Mouse (Mus musculus): ENCODE data around the gene Fbxl12. TPM values are rescaled to one million over a fixed set of nuclear protein-coding genes. Genes with fewer than 3 reads are reported as not detected.

Gene Fbxl12
- total and polyA plus RNA-seq, 3 experiments = 4.0 to 13.7 (median 5.0) TPM

- Histone ChIP-seq H3K9ac (ENCODE audit: insufficient read depth, low read depth) (no peak overlapping the region), H3K79me2 (replicated peaks; ENCODE audit: control insufficient read depth, extremely low read depth, insufficient read depth, poor library complexity, severe bottlenecking) (no peaks in the 10 kb centered on the region), H3K27ac (ENCODE audit: insufficient read depth, low read depth) (no peak overlapping the region), H3K4me2 (ENCODE audit: insufficient read depth, low read depth, poor library complexity, severe bottlenecking) (0 out of 2 replicates have a peak overlapping the region, but pooled peaks have one; percentile 37), H3K9me3 (replicated peaks; ENCODE audit: low read length) (no peaks in the 10 kb centered on the region), H3K27me3 (replicated peaks) (peaks cover 4% of the 10 kb centered on the region), H3K4me1 (ENCODE audit: control insufficient read depth in 1 of 2, insufficient read depth in 2 of 2) (peaks cover 0 to 9% of the 10 kb centered on the region in 2 experiments; a peak in 3 of 4 replicates), H3K4me3 (replicated peaks in 1 of 3; ENCODE audit: low read depth in 2 of 3, low read length in 2 of 3, poor library complexity in 1 of 3) (no peak overlapping the region), H3K36me3 (replicated peaks in 1 of 2; ENCODE audit: control insufficient read depth in 1 of 2, insufficient read depth in 1 of 2, low read length in 1 of 2) (no peaks in the 10 kb centered on the region)
- dilution Hi-C loops (cut with MboI; ENCODE audit: extremely low pct_ligation_motif_present, extremely low pct_unique_long_range_greater_than_20kb, low sequenced_read_pairs) (no loop called here), in situ Hi-C loops (cut with MboI; ENCODE audit: low pct_ligation_motif_present, low pct_unique_long_range_greater_than_20kb, low sequenced_read_pairs) (no loop called here)
- TF ChIP-seq ZNF384 (IDR thresholded peaks at IDR 0.05; ENCODE audit: low read depth, low read length) = no peak
- TF ChIP-seq SIN3A (IDR thresholded peaks at IDR 0.05; ENCODE audit: low read length) = no peak
- TF ChIP-seq MAFK (IDR thresholded peaks at IDR 0.05; ENCODE audit: insufficient replicate concordance, low read length) = no peak
- TF ChIP-seq RCOR1 (conservative IDR thresholded peaks at IDR 0.05; ENCODE audit: low read depth, low read length) = no peak
- no peak for TF ChIP-seq JUND (conservative IDR thresholded peaks at IDR 0.05; ENCODE audit: low read depth, low read length)
- no peak for TF ChIP-seq IRF4 (IDR thresholded peaks at IDR 0.05; ENCODE audit: low read depth, low read length)
- no peak for TF ChIP-seq EP300 (IDR thresholded peaks at IDR 0.05; ENCODE audit: low read length)
- TF ChIP-seq MAZ (IDR thresholded peaks at IDR 0.05; ENCODE audit: low read depth, low read length) = no peak
- TF ChIP-seq UBTF (IDR thresholded peaks at IDR 0.05; ENCODE audit: low read depth, low read length) = no peak
- TF ChIP-seq ELF1 (IDR thresholded peaks at IDR 0.05; ENCODE audit: low read depth, low read length) = no peak
- no peak for TF ChIP-seq USF1 (IDR thresholded peaks at IDR 0.05; ENCODE audit: low read depth, low read length)
- TF ChIP-seq POLR2AphosphoS2 (IDR thresholded peaks at IDR 0.05; ENCODE audit: low read depth, low read length) = no peak
- no peak for TF ChIP-seq POLR2A (IDR thresholded peaks at IDR 0.05; ENCODE audit: low read depth, low read length)
- TF ChIP-seq TBP (conservative IDR thresholded peaks at IDR 0.05; ENCODE audit: low read depth, low read length) = no peak
- TF ChIP-seq GABPA (IDR thresholded peaks at IDR 0.05; ENCODE audit: insufficient replicate concordance, low read depth, low read length) = no peak
- TF ChIP-seq CHD1 (IDR thresholded peaks at IDR 0.05; ENCODE audit: low read depth, low read length) = no peak
- no peak for DNase-seq (ENCODE audit: extremely low read depth)
Measured at GRCm38 (mm10) chr9:20685081-20685861, 40.7 kb upstream of the Fbxl12 start.

DNA sequence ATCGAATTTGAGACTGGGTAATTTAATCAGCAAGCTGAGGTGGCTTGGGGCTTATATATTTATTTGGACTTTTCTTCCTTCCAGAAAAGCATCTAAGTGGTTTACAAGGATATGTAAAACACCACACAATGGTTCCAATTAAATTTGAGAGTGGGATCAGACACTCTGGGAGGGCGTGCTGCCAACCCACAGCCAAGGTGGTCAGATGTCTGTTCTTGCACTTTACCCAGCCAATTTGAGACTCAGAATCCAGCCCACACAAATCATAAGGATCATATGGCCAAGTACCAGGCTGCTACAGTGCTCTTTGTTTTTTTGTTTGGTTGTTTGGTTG lies 37.8 kb upstream of the Fbxl12 start:
- TF ChIP-seq MAX (IDR thresholded peaks at IDR 0.05; ENCODE audit: low read length) = no peak
- no peak for TF ChIP-seq EP300 (IDR thresholded peaks at IDR 0.05; ENCODE audit: low read length)
- TF ChIP-seq MEF2A (IDR thresholded peaks at IDR 0.05; ENCODE audit: borderline replicate concordance, low read depth, low read length) = no peak
- TF ChIP-seq TCF12 (IDR thresholded peaks at IDR 0.05; ENCODE audit: low read depth, low read length) = no peak
- no peak for TF ChIP-seq E2F4 (IDR thresholded peaks at IDR 0.05; ENCODE audit: insufficient replicate concordance, low read depth, low read length)
- no peak for TF ChIP-seq CHD1 (IDR thresholded peaks at IDR 0.05; ENCODE audit: low read depth, low read length)
- no peak for TF ChIP-seq CHD2 (IDR thresholded peaks at IDR 0.05; ENCODE audit: low read length)
- TF ChIP-seq IRF4 (IDR thresholded peaks at IDR 0.05; ENCODE audit: low read depth, low read length) = no peak
- TF ChIP-seq UBTF (IDR thresholded peaks at IDR 0.05; ENCODE audit: low read depth, low read length) = no peak
- no peak for TF ChIP-seq ETS1 (conservative IDR thresholded peaks at IDR 0.05; ENCODE audit: low read depth, low read length)
- no peak for TF ChIP-seq USF1 (IDR thresholded peaks at IDR 0.05; ENCODE audit: low read depth, low read length)
- TF ChIP-seq TBP (conservative IDR thresholded peaks at IDR 0.05; ENCODE audit: low read depth, low read length) = no peak
- TF ChIP-seq ZKSCAN1 (IDR thresholded peaks at IDR 0.05; ENCODE audit: borderline replicate concordance, low read depth, low read length) = no peak
- no peak for TF ChIP-seq MAFK (IDR thresholded peaks at IDR 0.05; ENCODE audit: insufficient replicate concordance, low read length)
- no peak for TF ChIP-seq MYC (IDR thresholded peaks at IDR 0.05; ENCODE audit: low read depth, low read length)
- no peak for TF ChIP-seq JUND (conservative IDR thresholded peaks at IDR 0.05; ENCODE audit: low read depth, low read length)
- TF ChIP-seq NRF1 (IDR thresholded peaks at IDR 0.05; ENCODE audit: low read depth, low read length) = no peak
- no peak for TF ChIP-seq MXI1 (IDR thresholded peaks at IDR 0.05; ENCODE audit: low read depth, low read length)
- in situ Hi-C loops (cut with MboI; ENCODE audit: low pct_ligation_motif_present, low pct_unique_long_range_greater_than_20kb, low sequenced_read_pairs) (no loop called here), dilution Hi-C loops (cut with MboI; ENCODE audit: extremely low pct_ligation_motif_present, extremely low pct_unique_long_range_greater_than_20kb, low sequenced_read_pairs) (no loop called here)
- Histone ChIP-seq H3K4me3 (replicated peaks in 1 of 3; ENCODE audit: low read depth in 2 of 3, low read length in 2 of 3, poor library complexity in 1 of 3) (no peak overlapping the region), H3K79me2 (replicated peaks; ENCODE audit: control insufficient read depth, extremely low read depth, insufficient read depth, poor library complexity, severe bottlenecking) (no peaks in the 10 kb centered on the region), H3K36me3 (replicated peaks in 1 of 2; ENCODE audit: control insufficient read depth in 1 of 2, insufficient read depth in 1 of 2, low read length in 1 of 2) (no peaks in the 10 kb centered on the region), H3K27me3 (replicated peaks) (peaks cover 4% of the 10 kb centered on the region), H3K27ac (ENCODE audit: insufficient read depth, low read depth) (no peak overlapping the region), H3K4me2 (ENCODE audit: insufficient read depth, low read depth, poor library complexity, severe bottlenecking) (no peak overlapping the region), H3K4me1 (ENCODE audit: control insufficient read depth in 1 of 2, insufficient read depth in 2 of 2) (no peaks in the 10 kb centered on the region), H3K9ac (ENCODE audit: insufficient read depth, low read depth) (no peak overlapping the region), H3K9me3 (replicated peaks; ENCODE audit: low read length) (no peaks in the 10 kb centered on the region)
- no peak for DNase-seq (ENCODE audit: extremely low read depth)
